Mouse (Mus musculus) gastrocnemius, postnatal 36 days (tissue): ENCODE measurements around the gene Hoxb8. TPM values are rescaled to one million over a fixed set of nuclear protein-coding genes. Genes with fewer than 3 reads are reported as not detected.
A peak's percentile ranks its signal among the peaks of the same experiment; 100 is the strongest.

Experiments used
- DNase-seq, 2 experiments: peaks; one replicate each; pipeline ENCODE4 v3.0.0; 2022
- intact Hi-C: fragments of 180-260 bp; cut with DNase I; formaldehyde crosslinking; loops from one replicate; pipeline ENCODE4 v1.15.1; 2025
- total RNA-seq, 2 experiments: library from RNA; stranded (reverse); gene quantifications; 2 replicates each; pipeline ENCODE4 v1.2.3; 2021

Gene Hoxb8
- total RNA-seq, 2 experiments from 2014 or later: 0.15 TPM

DNA sequence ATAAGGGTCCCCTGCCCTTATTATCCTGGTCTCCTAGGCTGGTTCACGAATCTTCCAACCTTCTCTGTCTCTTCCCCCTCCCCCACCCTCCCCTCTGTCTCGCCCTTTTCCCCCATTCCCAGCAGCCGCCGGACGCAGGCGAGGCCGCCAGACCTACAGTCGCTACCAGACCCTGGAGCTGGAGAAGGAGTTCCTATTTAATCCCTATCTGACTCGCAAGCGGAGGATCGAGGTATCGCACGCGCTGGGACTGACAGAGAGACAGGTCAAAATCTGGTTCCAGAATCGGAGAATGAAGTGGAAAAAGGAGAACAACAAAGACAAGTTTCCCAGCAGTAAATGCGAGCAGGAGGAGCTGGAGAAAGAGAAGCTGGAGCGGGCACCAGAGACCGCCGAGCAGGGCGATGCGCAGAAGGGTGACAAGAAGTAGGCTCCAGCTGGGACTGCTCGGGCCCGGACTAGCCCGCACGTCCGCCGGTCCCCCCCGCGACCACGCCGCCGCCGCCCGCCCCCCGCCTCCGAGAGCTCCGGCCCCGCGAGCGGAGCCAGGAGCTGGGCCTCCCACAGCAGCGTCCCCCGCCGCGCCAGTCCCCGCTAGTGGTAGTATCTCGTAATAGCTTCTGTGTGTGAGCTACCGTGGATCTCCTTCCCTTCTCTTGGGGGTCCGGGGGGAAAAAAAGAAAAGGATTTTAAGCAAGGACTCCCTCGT, 2.5 kb downstream of the Hoxb8 start:
- no peak for DNase-seq
- intact Hi-C loops: loop anchor here (5.0 kb wide), 1 partner anchor 578 kb away; no protein-coding TSS in a partner anchor

DNA sequence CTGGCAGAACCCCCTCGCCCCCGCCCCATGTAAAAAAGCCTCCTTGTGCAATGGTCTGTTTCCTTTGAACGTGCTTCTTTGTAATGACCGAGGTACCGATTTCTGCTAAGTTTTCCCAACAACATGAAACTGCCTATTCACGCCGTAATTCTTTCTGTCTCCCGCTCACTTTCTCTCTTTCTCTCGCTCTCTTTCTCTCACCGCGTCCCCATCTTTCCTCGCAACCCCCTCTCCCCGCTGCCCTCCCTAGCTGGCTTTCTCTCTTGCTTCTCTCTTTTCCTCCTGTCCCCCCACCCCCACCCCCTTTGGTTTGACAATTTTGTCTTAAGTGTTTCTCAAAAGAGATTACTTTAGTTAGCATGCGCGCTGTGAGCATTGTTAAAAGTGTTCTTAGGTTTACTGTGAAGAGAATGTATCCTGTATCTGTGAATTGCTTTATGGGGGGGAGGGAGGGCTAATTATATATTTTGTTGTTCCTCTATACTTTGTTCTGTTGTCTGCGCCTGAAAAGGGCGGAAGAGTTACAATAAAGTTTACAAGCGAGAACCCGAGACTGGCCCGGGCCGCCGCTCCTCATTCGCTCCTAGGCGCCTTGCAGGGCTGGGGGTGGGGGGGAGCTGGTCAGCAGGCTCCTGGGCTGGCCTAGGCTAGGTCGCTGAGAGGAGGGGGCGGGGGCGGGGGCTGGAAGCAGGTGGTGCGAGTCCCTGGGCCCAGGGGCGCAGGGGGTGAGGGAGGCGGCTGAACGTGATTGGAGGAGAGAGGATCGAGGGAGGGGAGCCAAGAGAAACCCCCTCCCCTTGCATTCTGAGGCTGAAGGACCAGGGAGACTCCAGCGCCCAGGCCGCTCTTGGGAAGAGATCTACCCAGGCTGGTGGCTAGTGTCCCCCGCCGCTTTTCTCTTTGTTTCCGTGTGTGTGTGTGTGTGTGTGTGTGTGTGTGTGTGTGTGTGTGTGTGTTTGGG, 3.3 kb downstream of the Hoxb8 start:
- intact Hi-C loops: loop anchor here (5.0 kb wide), 1 partner anchor 577 kb away; no protein-coding TSS in a partner anchor
- DNase-seq: no peak

DNA sequence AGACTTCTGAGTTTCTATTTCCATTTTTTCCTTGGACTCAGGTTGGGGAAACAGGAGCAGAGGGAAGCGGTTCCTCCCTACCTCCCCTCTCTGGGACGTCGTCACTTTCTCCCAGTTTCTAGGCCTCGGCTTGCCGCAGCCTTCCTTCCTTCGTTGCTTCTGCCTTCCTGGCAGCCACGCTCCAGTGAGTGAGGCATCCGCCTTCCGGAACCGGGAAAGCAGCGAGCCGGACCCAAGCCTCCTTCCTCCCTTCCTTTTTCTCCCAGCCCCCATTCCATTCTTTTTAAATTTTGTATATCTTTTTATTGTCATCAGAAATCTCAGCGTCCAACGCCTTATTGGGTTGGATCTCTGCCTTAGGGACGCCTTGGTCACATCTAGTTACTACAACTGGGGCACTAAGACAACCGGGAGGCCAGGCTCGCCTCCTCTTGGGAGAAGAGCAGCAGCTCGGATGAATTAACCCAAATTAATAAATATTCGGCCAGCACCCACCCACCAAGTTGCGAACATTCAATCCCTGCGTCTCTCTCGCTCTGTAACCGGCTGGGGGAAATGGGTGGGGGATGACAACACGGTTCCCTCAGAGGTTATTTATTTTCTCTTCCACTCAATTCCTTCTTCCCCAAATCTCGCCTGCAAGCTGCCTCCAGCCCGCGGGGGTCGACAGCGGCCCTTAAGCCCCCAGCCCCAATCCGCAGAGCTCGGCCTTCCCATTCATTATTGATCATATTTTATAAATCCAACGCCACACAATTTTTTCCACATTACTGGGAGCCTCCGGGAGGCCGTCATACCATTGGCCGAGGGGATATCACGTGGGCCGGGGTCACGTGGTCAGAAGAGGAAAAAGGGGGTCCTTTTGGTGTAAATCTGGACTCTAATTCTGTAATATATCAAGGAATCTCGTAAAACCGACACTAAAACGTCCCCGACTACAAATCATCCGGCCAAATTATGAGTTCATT, 4.3 kb downstream of the Hoxb8 start, which contains the start of gene Hoxb7:
Gene Hoxb7, plus strand, starts transcription at position 853 of the 968 bp plus-strand sequence.
- intact Hi-C loops: no loop called here
- DNase-seq: peak; percentile 20 to 27

DNA sequence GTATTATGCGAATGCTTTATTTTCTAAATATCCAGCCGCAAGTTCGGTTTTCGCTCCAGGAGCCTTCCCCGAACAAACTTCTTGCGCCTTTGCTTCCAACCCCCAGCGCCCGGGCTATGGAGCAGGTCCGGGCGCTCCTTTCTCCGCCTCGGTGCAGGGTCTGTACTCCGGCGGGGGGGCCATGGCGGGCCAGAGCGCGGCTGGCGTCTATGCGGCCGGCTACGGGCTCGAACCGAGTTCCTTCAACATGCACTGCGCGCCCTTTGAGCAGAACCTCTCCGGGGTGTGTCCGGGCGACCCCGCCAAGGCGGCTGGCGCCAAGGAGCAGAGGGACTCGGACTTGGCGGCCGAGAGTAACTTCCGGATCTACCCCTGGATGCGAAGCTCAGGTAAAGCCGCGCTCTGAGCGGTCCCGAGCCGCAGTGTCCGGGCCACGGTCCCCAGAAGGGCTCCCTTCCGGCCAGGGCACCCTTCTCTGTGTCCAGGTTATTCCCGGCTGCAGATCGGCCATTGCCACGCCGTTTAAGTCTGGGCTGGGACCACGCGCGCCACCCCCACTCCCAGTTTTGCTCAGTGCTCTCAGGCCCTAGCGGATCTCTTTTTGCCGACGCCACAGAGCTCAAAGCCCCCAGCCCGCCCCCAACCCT, 5.2 kb downstream of the Hoxb8 start:
- peak in 1 of 2 experiments; percentile 33 for DNase-seq
- intact Hi-C loops: no loop called here

DNA sequence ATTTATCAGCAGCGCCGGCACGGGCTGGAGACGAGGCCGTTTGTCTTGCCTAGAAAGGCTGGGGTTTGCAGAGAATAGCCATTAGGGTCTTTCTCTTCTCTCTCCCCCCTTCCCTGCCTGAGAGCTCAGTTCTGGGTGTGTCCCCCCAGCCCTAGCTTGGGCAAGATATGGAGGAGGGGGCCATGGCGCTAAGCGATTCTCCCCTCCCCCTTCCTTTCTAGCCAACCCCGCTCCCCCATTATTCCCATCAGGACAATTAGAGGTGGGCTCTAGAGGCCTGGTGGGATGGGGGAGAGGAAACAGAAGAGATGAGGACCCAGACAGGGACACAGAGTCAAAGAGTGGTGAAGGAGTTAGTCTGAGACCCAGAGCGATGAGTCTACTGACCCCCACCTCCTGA, 5.7 kb downstream of the Hoxb8 start:
- intact Hi-C loops: no loop called here
- no peak for DNase-seq

DNA sequence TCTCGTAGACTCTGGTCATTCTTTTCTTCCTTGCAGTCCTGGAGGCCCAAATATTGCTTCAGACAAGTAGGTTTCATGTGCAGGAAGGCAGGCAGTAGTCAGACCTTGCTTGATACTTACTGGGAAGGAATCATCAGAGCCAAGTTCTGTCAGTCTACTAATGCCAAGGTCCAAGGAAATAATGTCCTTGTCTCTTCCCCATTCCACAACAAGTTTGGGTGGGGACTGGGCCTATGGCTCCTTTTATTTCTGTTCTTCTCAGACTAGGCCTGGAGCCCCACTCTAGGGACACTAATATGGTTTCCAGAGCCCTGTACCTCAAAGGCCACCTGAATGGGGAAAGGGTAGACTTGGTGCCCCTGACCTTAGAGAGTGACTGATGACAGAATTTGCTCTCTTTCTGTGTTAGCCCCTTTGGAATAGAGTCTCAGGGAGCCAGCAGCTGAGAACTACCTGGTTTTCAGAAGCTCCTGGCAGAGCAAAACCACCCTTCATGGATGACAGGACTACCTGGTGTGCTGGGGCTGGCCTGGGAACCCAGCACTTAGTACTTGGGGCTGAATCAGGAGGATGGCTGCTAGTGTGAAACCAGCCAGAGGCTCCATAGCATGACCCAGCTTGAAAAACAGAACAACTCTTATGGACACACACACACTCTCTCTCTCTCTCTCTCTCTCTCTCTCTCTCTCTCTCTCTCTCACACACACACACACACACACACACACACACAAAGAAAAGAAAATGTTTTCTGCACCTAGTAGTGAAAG, 6.9 kb downstream of the Hoxb8 start:
- DNase-seq: no peak
- intact Hi-C loops: no loop called here

DNA sequence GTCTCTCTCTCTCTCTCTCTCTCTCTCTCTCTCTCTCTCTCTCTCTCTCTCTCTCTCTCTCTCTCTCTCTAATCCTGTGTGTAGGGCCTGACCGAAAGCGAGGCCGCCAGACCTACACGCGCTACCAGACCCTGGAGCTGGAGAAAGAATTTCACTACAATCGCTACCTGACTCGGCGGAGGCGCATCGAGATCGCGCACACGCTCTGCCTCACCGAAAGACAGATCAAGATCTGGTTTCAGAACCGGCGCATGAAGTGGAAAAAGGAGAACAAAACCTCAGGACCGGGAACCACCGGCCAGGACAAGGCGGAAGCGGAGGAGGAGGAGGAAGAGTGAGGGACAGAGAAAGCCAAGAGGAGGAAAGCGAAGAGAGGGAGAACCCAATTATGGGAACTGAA, 7.6 kb downstream of the Hoxb8 start:
- intact Hi-C loops: no loop called here
- no peak for DNase-seq

DNA sequence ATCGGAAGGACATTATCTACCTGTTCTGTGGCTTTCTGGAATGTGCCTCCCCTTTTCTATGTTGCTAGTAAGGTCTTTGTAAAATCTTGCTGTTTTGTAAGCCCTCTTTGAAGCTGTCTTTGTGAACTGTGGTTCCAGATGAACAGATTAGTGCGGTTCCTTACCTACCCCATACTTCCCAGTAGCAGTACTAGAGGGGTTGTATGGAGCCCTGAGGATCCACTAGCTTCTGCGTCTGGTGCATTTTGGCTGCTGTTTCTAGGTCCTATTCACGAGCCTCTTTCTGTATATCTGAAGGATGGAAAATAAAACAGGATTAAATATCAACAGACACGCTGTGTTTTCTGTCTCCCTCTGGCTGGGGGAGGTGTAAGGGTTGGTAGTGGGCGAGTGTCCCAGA, 8.1 kb downstream of the Hoxb8 start:
- no peak for DNase-seq
- intact Hi-C loops: no loop called here

DNA sequence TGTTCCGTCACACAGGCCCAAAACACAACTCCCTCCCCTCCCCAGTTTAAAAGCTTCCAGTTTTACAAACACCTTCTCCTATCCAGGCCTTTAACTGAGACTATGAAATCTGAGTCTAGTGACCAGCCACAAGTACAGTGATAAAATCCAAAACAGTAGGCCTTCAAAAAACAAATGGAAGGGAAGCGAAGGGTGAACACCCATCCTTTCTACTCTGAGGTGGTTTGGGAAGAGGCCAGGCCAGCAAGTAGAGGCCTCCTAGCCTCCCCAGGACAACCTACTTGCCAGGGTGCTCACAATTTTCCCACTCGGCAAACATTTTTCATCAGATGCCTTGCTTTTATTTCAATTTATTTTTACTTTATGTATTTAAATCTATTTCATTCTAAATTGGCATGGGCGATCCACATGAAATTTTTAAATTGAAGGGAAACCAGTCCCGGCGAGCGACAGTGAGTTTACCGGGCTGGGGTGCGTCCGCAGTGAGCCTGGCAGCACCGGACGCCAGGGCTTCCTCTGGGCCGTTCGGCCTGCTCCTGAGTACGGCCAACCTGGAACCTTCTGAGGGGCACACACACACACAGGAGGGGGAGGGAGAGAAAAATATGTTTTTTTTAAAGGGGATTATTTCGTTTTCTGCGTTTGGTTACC, 9.1 kb downstream of the Hoxb8 start:
- intact Hi-C loops: no loop called here
- no peak for DNase-seq

DNA sequence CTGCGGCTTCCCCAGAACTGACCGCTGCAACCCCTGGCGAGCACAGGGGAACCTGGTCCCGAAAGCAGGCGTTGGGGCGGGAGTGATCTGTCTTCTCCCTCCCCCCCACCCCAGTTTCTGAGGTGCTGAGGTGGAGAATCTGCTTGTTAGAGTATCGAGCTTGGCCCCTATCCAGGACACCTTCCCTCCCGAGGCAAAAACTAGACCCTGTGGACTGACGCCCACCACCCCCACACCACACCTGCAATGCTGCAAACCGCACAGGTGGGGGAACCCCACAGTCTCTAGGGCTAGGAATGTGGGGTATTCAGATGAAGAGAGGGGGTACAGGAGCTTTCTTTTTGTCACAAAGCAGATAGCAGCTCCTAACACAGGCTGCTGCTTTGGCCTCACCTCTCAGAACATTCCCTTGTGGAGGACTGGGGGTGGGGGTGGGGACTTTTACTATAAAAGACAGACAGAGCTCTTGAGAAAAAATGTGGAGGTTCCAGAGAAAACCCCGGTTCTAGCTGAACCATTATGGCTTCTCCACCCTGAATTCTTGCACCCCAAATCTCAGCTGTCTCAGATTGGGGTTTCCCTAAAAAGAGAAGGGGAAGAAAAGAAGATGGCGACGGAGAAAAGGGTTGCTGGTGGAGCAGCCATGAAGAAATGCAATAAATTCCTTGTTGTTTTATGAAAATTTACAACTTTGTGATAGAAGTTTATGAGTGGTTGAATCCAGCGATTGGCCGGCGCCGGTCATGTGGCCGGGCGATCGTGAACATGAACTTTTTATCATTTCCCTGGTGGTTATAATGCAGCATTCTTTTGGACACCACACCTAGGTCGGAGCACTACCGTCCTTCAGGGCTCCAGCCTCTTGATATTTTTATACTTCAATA, 10.2 kb downstream of the Hoxb8 start, which contains the start of gene Hoxb6:
Gene Hoxb6, plus strand, starts transcription at position 796 of the 884 bp plus-strand sequence.
- no peak for DNase-seq
- intact Hi-C loops: no loop called here

DNA sequence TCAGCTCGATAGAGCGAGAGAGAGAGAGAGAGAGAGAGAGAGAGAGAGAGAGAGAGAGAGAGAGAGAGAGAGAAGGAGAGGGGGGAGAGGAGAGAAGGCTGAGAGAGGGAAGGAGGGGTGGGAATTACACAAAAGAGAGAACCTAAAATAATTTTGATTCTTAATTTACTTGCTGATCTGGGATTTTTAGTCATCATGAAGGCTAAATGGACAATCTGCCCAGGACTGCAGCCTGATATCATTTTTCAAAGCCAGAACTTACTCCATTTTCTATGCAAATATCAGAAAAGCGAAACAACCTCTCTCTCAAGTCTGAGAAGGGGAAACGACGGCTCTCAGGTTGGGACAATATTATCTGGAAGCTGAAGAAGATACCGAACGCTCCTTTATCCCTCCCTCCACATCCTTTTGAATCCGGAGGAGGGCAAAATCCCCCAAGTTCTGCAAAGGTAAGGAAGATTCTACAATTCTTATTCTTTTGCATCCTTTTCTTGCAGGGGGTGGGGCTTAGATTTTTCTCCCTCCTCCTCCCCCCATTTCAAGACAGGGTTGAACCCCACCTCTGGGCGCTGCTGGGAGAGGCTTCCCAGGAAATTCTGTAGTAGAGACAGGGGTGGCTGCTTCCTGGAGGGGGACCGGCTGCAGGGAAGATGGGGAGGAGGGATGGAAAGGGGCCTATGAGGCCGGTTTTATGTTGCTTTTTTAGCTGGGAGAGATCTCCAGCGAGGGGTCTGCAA, 11.0 kb downstream of the Hoxb8 start:
- no peak for DNase-seq
- intact Hi-C loops: no loop called here

DNA sequence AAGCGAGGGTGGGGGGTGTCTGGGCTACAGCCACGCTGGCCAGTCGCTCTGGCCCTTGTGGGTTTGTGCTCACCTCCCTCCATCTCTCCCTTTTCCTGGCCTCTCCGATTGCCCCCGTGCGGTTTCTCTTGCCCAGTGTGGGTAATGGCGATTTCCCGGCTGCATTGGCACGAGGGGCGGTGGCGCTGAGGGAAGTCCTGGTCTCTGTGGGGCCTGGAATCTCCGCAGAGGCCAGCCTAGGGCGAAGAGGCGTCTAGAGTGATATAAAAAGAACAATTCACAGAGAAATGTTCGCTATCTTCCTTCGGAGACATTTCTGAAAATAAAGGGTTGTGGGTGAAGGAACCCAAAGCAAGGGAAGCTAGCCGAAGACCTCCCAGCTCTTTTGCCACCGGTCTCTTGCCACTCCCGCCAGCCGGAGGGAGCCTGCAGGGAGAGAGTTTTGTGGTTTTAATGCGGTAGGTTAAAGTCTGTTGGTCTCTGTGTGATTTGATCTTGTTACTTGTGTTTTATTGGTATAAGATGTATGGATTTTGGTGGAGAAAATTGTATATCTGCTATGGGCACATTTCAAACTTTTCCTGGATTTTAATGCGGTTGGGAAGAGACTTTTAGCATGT, 11.7 kb downstream of the Hoxb8 start:
- DNase-seq: no peak
- intact Hi-C loops: no loop called here

DNA sequence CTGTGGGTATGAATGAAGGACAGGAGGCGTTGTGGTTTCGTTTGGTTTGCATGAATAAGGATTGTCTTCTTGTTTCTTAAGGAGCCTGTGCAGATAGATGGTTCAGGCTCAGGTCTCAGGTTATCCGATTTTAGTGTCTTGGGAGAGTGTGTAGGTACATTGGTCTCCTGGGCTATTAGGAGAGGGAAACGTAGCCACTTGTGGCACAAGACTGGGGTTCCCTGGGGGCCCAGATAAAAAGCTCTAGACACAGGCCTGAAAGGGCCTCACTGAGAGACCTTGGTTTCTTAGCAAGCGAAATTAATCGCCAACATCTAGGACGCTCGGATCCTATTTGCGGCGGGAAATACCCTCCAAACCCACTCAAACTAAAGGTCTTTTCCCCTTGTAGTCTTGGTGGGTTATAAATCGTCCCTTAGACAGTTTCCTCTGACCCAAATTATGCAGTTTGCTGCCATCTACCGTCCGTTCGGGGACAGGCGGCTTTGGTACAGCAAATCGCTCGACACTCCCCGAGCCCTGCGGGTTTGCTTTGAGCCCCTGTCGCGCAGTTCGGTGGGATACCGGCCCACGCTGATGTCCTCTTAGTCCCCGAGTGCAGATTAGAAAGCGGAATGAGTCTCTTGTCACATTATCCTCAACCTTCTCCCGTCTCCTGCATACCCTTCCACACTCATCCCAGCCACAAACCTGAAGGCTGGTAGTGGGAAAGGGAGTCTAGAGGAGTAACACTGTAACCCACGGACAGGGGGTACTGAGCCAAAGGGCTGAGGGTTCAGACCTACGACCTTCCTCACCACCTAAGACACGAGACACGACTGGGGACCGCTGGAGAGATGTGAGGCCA, 12.8 kb downstream of the Hoxb8 start:
- intact Hi-C loops: no loop called here
- peak in 1 of 2 experiments; percentile 49 for DNase-seq

DNA sequence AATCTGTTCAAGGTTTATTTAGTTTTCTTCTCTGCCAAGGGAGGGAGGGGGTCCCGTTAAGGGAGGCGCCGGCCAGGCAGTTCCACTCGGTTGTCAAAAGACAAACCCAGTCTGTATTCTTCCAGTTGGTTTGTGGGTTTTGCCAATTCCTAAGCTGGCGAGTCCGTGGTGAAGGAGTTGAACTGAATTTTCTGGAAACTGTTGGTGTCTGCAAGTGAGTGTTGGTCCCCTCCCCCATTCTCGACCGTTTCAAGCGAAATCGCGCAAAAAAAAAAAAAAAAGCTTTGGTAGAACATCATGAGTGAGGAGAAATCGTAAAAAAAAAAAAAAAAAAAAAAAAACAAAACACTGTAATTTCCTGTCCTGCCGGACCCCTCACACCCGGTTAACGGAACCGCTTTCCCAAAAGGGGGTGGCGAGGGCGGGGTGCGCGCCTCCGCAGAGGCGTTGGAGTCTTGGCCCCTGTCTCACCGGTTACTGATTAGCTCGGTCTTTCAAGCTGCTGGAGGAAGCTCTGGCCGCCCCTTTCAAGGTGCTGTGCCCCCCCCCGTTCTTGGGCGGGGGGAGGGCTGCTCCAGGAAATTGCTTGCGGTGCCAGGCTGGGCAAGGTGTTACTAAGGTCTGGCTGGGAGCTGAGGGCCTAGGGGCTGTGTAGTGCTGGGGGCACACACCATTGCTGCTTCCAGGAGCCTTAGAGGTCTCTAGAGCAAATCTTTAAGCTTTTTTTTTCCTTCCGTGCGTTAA, 13.6 kb downstream of the Hoxb8 start:
- intact Hi-C loops: no loop called here
- no peak for DNase-seq

DNA sequence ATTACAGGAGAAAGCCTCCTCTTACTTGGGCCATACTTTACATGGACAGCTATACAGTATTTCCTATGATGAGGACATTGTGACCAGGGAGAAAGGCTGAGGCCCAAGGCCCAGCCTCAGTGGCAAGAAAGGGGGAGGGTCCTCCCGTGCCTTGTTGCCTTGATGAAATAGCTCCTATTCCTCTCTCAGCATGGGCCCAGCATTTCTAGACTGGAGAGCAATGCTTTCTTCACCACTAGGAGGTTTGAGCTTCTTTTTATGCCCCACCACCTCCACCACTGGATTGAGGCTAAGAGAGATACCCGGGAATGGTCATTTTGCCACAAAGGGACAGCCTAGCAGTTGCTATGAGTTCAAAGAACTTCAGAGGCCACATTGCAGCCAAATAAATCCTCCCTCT, 15.3 kb downstream of the Hoxb8 start:
- intact Hi-C loops: no loop called here

More for the DNA sequence above, 15.3 kb downstream of the Hoxb8 start:
- no peak for DNase-seq
